Mouse (Mus musculus) thymus, postnatal 4 days (tissue): ENCODE measurements around the gene Mapkapk5.

ENCODE experiments used
- DNase-seq: peaks from one replicate; pipeline ENCODE4 v3.0.0; 2021

Mapkapk5 gene

GRCm38 (mm10) chr5:121484801-121485200, 60.9 kb downstream of the Mapkapk5 start:
- no peak for DNase-seq

DNA sequence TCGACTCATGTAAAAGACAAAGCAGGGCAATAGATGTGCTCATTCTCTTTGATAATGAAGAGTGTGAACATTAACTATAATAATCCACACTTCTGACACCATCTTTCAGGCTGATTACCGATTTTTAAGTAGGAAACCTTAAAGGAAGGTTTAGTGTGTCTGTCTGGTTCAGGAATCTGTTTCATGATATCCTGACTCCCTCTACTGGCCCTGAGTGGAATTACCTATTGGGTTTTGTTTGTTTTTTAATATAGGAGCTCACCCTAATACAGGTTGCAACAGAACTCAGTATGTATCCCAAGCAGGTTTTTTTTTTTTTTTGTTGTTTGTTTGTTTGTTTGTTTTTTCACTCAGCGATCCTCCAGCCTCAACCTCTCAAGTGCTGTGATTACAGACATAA, 68.0 kb downstream of the Mapkapk5 start:
- DNase-seq: no peak

DNA sequence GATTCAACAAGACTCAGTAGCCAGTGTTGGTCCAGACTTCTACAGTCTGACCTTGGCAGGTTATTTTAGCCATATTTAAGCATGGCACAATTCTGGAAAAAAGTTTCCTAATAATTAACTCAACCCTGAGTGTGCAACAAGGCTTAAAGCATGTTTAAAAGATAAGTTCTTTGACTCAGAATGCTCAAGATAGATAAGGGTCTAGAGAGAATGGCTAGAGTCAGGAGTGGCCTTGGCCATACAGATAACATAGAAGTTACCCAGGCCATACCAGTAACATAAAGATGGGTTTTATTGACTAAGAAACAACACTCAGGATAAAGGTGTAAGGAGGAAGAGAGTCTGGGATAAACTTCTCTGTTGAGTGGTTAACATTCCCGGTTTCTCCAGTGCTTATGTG, 69.7 kb downstream of the Mapkapk5 start:
- DNase-seq: no peak
